Mouse (Mus musculus) thymus, postnatal 14 days (tissue): ENCODE data around the gene Irx1.
A peak's percentile ranks its signal among the peaks of the same experiment; 100 is the strongest.

Source experiments
- DNase-seq: peaks from one replicate; pipeline ENCODE4 v3.0.0; 2021

Gene Irx1

GRCm38 (mm10) chr13:71963356-71964351, at the start of gene Irx1:
Gene Irx1 (minus strand): TSS chr13:71963723.
- no peak for DNase-seq

- DNase-seq = no peak
Observed at GRCm38 (mm10) chr13:71979932-71980655, 16.6 kb upstream of the Irx1 start.

- no peak for DNase-seq
Observed at GRCm38 (mm10) chr13:71975753-71976152, 12.2 kb upstream of the Irx1 start.

- DNase-seq = no peak
Observed at GRCm38 (mm10) chr13:71968286-71968685, 4.8 kb upstream of the Irx1 start.

- DNase-seq = no peak
Observed at GRCm38 (mm10) chr13:71967341-71968250, 4.1 kb upstream of the Irx1 start.

- DNase-seq = no peak
Observed at GRCm38 (mm10) chr13:71966631-71967030, 3.1 kb upstream of the Irx1 start.

- no peak for DNase-seq
Observed at GRCm38 (mm10) chr13:71964366-71964765, 843 bp upstream of the Irx1 start.

- no peak for DNase-seq
Observed at GRCm38 (mm10) chr13:71962661-71963355, 715 bp downstream of the Irx1 start.

- no peak for DNase-seq
Observed at GRCm38 (mm10) chr13:71961891-71962660, 1.4 kb downstream of the Irx1 start.

GRCm38 (mm10) chr13:71960846-71961735, 2.4 kb downstream of the Irx1 start:
- no peak for DNase-seq

GRCm38 (mm10) chr13:71960277-71960672, 3.2 kb downstream of the Irx1 start:
- no peak for DNase-seq

- DNase-seq = no peak
Observed at GRCm38 (mm10) chr13:71959361-71960276, 3.9 kb downstream of the Irx1 start.

- no peak for DNase-seq
Observed at GRCm38 (mm10) chr13:71958651-71959050, 4.9 kb downstream of the Irx1 start.

GRCm38 (mm10) chr13:71957811-71958351, 5.6 kb downstream of the Irx1 start:
- DNase-seq = no peak

GRCm38 (mm10) chr13:71957147-71957546, 6.4 kb downstream of the Irx1 start:
- DNase-seq = no peak

GRCm38 (mm10) chr13:71956481-71956880, 7.0 kb downstream of the Irx1 start:
- peak; percentile 7 for DNase-seq

- DNase-seq = no peak
Observed at GRCm38 (mm10) chr13:71951966-71952365, 11.6 kb downstream of the Irx1 start.

GRCm38 (mm10) chr13:71949859-71950258, 13.7 kb downstream of the Irx1 start:
- DNase-seq = no peak

- no peak for DNase-seq
Observed at GRCm38 (mm10) chr13:71910361-71910760, 53.2 kb downstream of the Irx1 start.
